Mouse (Mus musculus): ENCODE results near the gene Zhx3. TPM values are rescaled to one million over a fixed set of nuclear protein-coding genes. Genes with fewer than 3 reads are reported as not detected.

Zhx3 gene
- polyA plus RNA-seq, 1 experiment, result 7.8 TPM

DNA sequence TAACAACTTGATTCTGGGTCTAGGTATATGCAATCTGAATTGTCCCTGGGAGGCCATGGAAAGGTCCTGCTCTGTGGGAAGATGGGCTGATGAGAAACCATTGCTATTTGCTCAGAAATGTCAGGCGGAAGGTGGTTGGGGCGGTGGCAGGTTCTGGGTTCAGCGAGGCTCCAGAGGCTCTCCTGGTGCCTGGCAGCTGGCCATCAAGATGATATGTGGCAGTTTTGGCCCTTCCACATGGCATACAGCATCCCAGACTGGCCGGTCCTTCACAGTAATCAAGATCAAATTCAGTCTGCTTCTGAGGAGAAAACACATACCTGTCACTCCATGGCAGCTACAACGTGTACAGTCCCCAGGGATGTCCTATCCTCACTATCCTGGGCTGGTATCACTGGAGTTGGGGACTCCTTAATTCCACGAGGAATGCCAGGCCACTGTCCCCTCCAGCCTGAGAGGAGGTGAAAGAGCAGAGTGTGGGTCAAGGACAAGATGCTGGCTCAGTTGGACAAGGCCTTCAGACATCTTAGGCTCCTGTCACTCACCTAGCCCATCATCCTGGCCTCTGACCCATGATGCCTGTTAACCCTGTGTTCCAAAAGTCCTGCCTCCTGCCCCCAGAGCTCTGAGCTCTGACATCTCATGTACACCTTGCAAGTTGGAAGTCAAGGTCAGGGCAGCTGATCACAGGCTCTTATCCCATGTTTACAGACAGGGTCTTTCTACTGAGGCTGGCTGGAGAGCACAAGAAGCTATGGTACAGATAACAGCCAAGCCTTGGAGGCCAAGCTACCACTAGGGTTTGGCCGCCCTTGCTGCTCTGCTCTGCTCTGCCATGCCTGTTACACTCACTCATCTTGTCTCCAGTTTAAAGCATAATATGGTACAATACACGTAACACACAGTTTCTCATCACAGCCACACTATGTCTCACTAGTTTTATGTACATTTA, 101.2 kb downstream of the Zhx3 start:
- no peak for DNase-seq
- H3K27me3 ChIP-seq (ENCODE audit: control insufficient read depth, insufficient read depth, low read length), result no peaks in the 10 kb centered on the region
- H3K27ac ChIP-seq (ENCODE audit: control insufficient read depth, insufficient read depth, low read length), result no peak overlapping the region
- H3K36me3 ChIP-seq (ENCODE audit: control insufficient read depth, insufficient read depth, low read length), result no peaks in the 10 kb centered on the region
- TF ChIP-seq POLR2A (IDR thresholded peaks at IDR 0.05; ENCODE audit: control insufficient read depth, extremely low read depth, insufficient read depth, low read length, poor library complexity) (no peak), CTCF (IDR thresholded peaks at IDR 0.05; ENCODE audit: borderline replicate concordance, control insufficient read depth, extremely low read depth, insufficient read depth, low read length, poor library complexity) (no peak)
- H3K4me1 ChIP-seq (replicated peaks; ENCODE audit: control insufficient read depth, insufficient read depth, low read length), result no peaks in the 10 kb centered on the region
- WGBS, result 95% methylated on average over 8 of the region's 8 CpGs
- no peak overlapping the region for H3K4me3 ChIP-seq (ENCODE audit: control insufficient read depth, insufficient read depth, low read length)

DNA sequence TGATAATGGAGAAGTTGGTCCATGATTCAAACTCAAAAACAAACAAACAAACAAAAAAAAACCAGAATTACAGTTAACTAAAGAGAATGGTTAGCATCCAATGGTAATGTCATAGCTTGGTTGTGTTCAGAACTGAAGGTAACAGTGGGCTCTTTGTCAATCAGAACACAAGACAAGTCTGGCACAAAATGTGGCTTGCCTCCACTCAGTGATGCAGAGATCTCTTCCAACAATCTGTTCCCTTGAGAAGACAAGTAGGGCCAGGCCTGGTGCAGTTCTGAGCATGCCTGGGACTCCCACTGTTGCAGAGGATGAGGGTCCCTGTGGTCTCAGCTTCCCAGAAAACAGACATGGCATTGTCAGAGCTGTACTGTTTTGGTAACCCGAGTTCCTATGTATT, 101.9 kb downstream of the Zhx3 start:
- no peak for DNase-seq

GRCm38 (mm10) chr2:160770409-160770808, 102.4 kb downstream of the Zhx3 start:
- Histone ChIP-seq H3K27me3 (ENCODE audit: control insufficient read depth, insufficient read depth, low read length) (no peaks in the 10 kb centered on the region), H3K27ac (ENCODE audit: control insufficient read depth, insufficient read depth, low read length) (no peak overlapping the region), H3K4me1 (replicated peaks; ENCODE audit: control insufficient read depth, insufficient read depth, low read length) (no peaks in the 10 kb centered on the region), H3K4me3 (ENCODE audit: control insufficient read depth, insufficient read depth, low read length) (no peak overlapping the region), H3K36me3 (ENCODE audit: control insufficient read depth, insufficient read depth, low read length) (no peaks in the 10 kb centered on the region)
- no peak for DNase-seq
- no peak for TF ChIP-seq CTCF (IDR thresholded peaks at IDR 0.05; ENCODE audit: borderline replicate concordance, control insufficient read depth, extremely low read depth, insufficient read depth, low read length, poor library complexity)
- TF ChIP-seq POLR2A (IDR thresholded peaks at IDR 0.05; ENCODE audit: control insufficient read depth, extremely low read depth, insufficient read depth, low read length, poor library complexity), result no peak

More for the DNA sequence above, 101.9 kb downstream of the Zhx3 start:
- Histone ChIP-seq H3K27ac (ENCODE audit: control insufficient read depth, insufficient read depth, low read length) (no peak overlapping the region), H3K27me3 (ENCODE audit: control insufficient read depth, insufficient read depth, low read length) (no peaks in the 10 kb centered on the region), H3K36me3 (ENCODE audit: control insufficient read depth, insufficient read depth, low read length) (no peaks in the 10 kb centered on the region), H3K4me1 (replicated peaks; ENCODE audit: control insufficient read depth, insufficient read depth, low read length) (no peaks in the 10 kb centered on the region), H3K4me3 (ENCODE audit: control insufficient read depth, insufficient read depth, low read length) (no peak overlapping the region)
- TF ChIP-seq CTCF (IDR thresholded peaks at IDR 0.05; ENCODE audit: borderline replicate concordance, control insufficient read depth, extremely low read depth, insufficient read depth, low read length, poor library complexity) (no peak), POLR2A (IDR thresholded peaks at IDR 0.05; ENCODE audit: control insufficient read depth, extremely low read depth, insufficient read depth, low read length, poor library complexity) (no peak)
- WGBS, result 87% methylated on average over 1 of the region's 1 CpGs

DNA sequence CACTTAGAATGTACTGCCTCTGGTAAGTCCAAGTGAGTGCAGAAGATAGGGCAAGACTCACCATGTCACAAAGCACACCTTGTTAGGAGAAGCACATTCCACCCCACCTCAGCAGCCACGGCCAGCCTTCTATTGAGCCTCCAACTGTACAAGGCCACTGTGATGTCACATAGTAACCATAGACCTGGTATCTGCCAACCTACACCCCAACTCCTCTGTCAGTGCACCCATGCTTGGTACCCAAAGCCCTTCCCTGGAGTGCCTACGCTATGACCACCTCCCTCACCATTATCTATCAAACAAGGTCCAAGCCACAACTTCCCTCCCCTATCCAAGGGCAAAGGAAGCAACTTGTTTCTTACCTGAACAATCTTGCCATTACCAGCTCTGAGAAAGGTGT, 103.8 kb downstream of the Zhx3 start:
- Histone ChIP-seq H3K36me3 (ENCODE audit: control insufficient read depth, insufficient read depth, low read length) (no peaks in the 10 kb centered on the region), H3K4me1 (replicated peaks; ENCODE audit: control insufficient read depth, insufficient read depth, low read length) (no peaks in the 10 kb centered on the region), H3K27me3 (ENCODE audit: control insufficient read depth, insufficient read depth, low read length) (no peaks in the 10 kb centered on the region), H3K27ac (ENCODE audit: control insufficient read depth, insufficient read depth, low read length) (no peak overlapping the region), H3K4me3 (ENCODE audit: control insufficient read depth, insufficient read depth, low read length) (no peak overlapping the region)
- no peak for DNase-seq
- 92% methylated on average over 2 of the region's 2 CpGs for WGBS
- TF ChIP-seq CTCF (IDR thresholded peaks at IDR 0.05; ENCODE audit: borderline replicate concordance, control insufficient read depth, extremely low read depth, insufficient read depth, low read length, poor library complexity) (no peak), POLR2A (IDR thresholded peaks at IDR 0.05; ENCODE audit: control insufficient read depth, extremely low read depth, insufficient read depth, low read length, poor library complexity) (no peak)

DNA sequence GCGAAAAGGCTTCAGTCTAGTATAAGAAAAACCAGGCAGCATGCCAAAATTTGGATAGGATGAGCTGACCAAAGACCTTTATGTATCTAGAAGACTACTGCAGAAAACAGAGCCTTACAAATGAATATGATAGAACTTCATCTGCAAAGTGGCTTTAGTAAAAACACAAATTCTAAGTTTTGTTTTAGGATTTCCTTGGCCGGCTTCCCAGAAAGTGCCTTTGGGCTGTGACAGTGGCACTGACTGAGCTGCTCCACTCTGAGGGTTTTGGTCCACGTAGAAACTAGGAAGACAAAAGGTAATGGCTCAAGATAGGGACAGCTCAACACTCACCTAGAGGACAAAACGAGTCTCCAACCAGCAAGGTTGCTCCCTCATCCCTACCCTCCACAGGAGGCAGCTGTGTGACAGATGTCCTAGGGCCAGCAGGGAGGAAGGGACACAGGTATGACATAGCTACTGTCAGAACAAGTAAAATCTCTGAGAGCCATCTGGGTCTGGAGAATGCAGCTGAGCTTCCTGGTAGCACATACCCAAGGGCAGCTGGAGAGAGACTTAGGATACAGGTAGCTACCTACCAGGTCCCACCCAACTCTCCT, 104.6 kb downstream of the Zhx3 start:
- WGBS, result 95% methylated on average over 4 of the region's 4 CpGs
- Histone ChIP-seq H3K27ac (ENCODE audit: control insufficient read depth, insufficient read depth, low read length) (no peak overlapping the region), H3K27me3 (ENCODE audit: control insufficient read depth, insufficient read depth, low read length) (no peaks in the 10 kb centered on the region), H3K4me1 (replicated peaks; ENCODE audit: control insufficient read depth, insufficient read depth, low read length) (peaks cover 4% of the 10 kb centered on the region; the same call in 1 of the 2 replicates), H3K4me3 (ENCODE audit: control insufficient read depth, insufficient read depth, low read length) (no peak overlapping the region), H3K36me3 (ENCODE audit: control insufficient read depth, insufficient read depth, low read length) (no peaks in the 10 kb centered on the region)
- DNase-seq, result no peak
- no peak for TF ChIP-seq CTCF (IDR thresholded peaks at IDR 0.05; ENCODE audit: borderline replicate concordance, control insufficient read depth, extremely low read depth, insufficient read depth, low read length, poor library complexity)
- no peak for TF ChIP-seq POLR2A (IDR thresholded peaks at IDR 0.05; ENCODE audit: control insufficient read depth, extremely low read depth, insufficient read depth, low read length, poor library complexity)

DNA sequence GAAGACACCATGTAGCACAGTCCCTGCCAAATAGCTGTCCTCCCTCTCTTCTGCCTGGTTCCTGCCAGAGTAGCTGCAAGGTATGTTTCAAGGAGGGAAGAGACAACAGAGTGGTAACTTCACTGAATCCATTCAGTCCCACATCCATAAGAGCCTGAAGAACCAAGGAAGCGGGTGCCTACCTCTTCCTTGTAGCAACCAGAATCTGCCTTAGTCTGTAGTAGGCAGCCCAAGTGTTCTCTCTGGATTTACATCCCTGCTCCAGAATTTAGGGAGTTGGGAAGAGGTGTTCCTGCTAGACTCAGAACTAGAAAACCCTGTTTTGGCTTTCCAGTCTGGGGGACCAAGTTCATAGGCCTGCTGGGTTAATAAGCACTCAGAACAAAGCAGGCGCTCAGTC, 105.6 kb downstream of the Zhx3 start:
- no peak overlapping the region for H3K4me3 ChIP-seq (ENCODE audit: control insufficient read depth, insufficient read depth, low read length)
- no peak for DNase-seq
- H3K27ac ChIP-seq (ENCODE audit: control insufficient read depth, insufficient read depth, low read length), result no peak overlapping the region
- H3K4me1 ChIP-seq (replicated peaks; ENCODE audit: control insufficient read depth, insufficient read depth, low read length), result peaks cover 4% of the 10 kb centered on the region; the same call in 1 of the 2 replicates
- H3K27me3 ChIP-seq (ENCODE audit: control insufficient read depth, insufficient read depth, low read length), result no peaks in the 10 kb centered on the region
- 100% methylated on average over 2 of the region's 2 CpGs for WGBS
- no peak for TF ChIP-seq POLR2A (IDR thresholded peaks at IDR 0.05; ENCODE audit: control insufficient read depth, extremely low read depth, insufficient read depth, low read length, poor library complexity)
- TF ChIP-seq CTCF (IDR thresholded peaks at IDR 0.05; ENCODE audit: borderline replicate concordance, control insufficient read depth, extremely low read depth, insufficient read depth, low read length, poor library complexity), result no peak
- H3K36me3 ChIP-seq (ENCODE audit: control insufficient read depth, insufficient read depth, low read length), result peaks cover 7% of the 10 kb centered on the region

Measured in thymus, adult 2 months (tissue).